Mouse (Mus musculus) MEL (cell line): ENCODE results near the gene Hpca.

Source experiments
- CHD1 ChIP-seq: IDR thresholded peaks from 2 replicates; pipeline ENCODE4 v1.6.1; 2012; ENCODE audit warnings: low read depth, mild to moderate bottlenecking, inconsistent platforms, low read length, improper control_type of control experiment
- CTCF ChIP-seq, 3 experiments: IDR thresholded peaks in 2 of 3; conservative IDR thresholded peaks in 1 of 3; 2 replicates each; pipeline ENCODE4 v1.5.1; 2011 to 2012; ENCODE audit warnings: low read length in 3 of 3, low read depth in 2 of 3, mild to moderate bottlenecking in 2 of 3, improper control_type of control experiment in 1 of 3, inconsistent platforms in 1 of 3, mixed read lengths in 1 of 3, moderate library complexity in 1 of 3; ENCODE audit not compliant: control insufficient read depth in 1 of 3, insufficient read depth in 1 of 3, poor library complexity in 1 of 3, severe bottlenecking in 1 of 3
- EP300 ChIP-seq, 2 experiments: IDR thresholded peaks; 2 replicates each; pipeline ENCODE4 v1.6.1; 2011; ENCODE audit warnings: improper control_type of control experiment in 2 of 2, low read length in 2 of 2, low read depth in 1 of 2, mild to moderate bottlenecking in 1 of 2
- GABPA ChIP-seq: IDR thresholded peaks from 2 replicates; pipeline ENCODE4 v1.6.1; 2012; ENCODE audit warnings: low read depth, mild to moderate bottlenecking, inconsistent platforms, low read length, improper control_type of control experiment, moderate library complexity
- GATA1 ChIP-seq: IDR thresholded peaks from 2 replicates; pipeline ENCODE4 v1.6.1; 2011; ENCODE audit warnings: low read depth, low read length, improper control_type of control experiment
- HCFC1 ChIP-seq: IDR thresholded peaks from 2 replicates; pipeline ENCODE4 v1.6.1; 2012; ENCODE audit warnings: low read depth, mild to moderate bottlenecking, inconsistent platforms, low read length, improper control_type of control experiment, moderate library complexity
- JUND ChIP-seq: IDR thresholded peaks from 2 replicates; pipeline ENCODE4 v1.6.1; 2011; ENCODE audit warnings: low read depth, mild to moderate bottlenecking, improper control_type of control experiment, low read length
- MAFK ChIP-seq: IDR thresholded peaks from 2 replicates; pipeline ENCODE4 v1.6.1; 2011; ENCODE audit warnings: low read depth, mild to moderate bottlenecking, low read length, improper control_type of control experiment, borderline replicate concordance
- MEF2A ChIP-seq: IDR thresholded peaks from 2 replicates; pipeline ENCODE4 v1.6.1; 2014; ENCODE audit warnings: low read depth, mild to moderate bottlenecking, inconsistent platforms, low read length, improper control_type of control experiment; ENCODE audit not compliant: poor library complexity, insufficient replicate concordance, severe bottlenecking; ENCODE audit errors: extremely low read depth
- TCF12 ChIP-seq: IDR thresholded peaks from 2 replicates; pipeline ENCODE4 v1.6.1; 2014; ENCODE audit warnings: low read depth, mild to moderate bottlenecking, inconsistent platforms, low read length, improper control_type of control experiment, moderate library complexity
- USF2 ChIP-seq, 2 experiments: IDR thresholded peaks; 2 replicates each; pipeline ENCODE4 v1.6.1; 2011 to 2012; ENCODE audit warnings: improper control_type of control experiment in 2 of 2, low read length in 2 of 2, borderline replicate concordance in 1 of 2, inconsistent platforms in 1 of 2, low read depth in 1 of 2, mild to moderate bottlenecking in 1 of 2; ENCODE audit not compliant: insufficient read depth in 1 of 2
- ZKSCAN1 ChIP-seq: IDR thresholded peaks from 2 replicates; pipeline ENCODE4 v1.6.1; 2012; ENCODE audit warnings: low read depth, mild to moderate bottlenecking, inconsistent platforms, low read length, improper control_type of control experiment, moderate library complexity
- ZNF384 ChIP-seq: IDR thresholded peaks from 2 replicates; pipeline ENCODE4 v1.6.1; 2012; ENCODE audit warnings: low read depth, mild to moderate bottlenecking, inconsistent platforms, low read length, improper control_type of control experiment

GRCm38 (mm10) chr4:129117720-129118510 is 3.9 kb downstream of the Hpca start:
- TF ChIP-seq TCF12 = no peak
- TF ChIP-seq GABPA = no peak
- TF ChIP-seq JUND = no peak
- TF ChIP-seq ZNF384 = no peak
- TF ChIP-seq USF2 (IDR thresholded peaks at IDR 0.05; ENCODE audit: borderline replicate concordance in 1 of 2, insufficient read depth in 1 of 2, low read depth in 1 of 2, low read length in 2 of 2) = no peak
- TF ChIP-seq MAFK = no peak
- no peak for TF ChIP-seq GATA1
- no peak for TF ChIP-seq CTCF (IDR thresholded peaks at IDR 0.05 in 2 of 3, conservative IDR thresholded peaks at IDR 0.05 in 1 of 3; ENCODE audit: control insufficient read depth in 1 of 3, insufficient read depth in 1 of 3, low read depth in 2 of 3, low read length in 3 of 3, poor library complexity in 1 of 3, severe bottlenecking in 1 of 3)
- TF ChIP-seq MEF2A = no peak
- TF ChIP-seq CHD1 = no peak
- TF ChIP-seq ZKSCAN1 = no peak
- no peak for TF ChIP-seq EP300 (IDR thresholded peaks at IDR 0.05; ENCODE audit: low read depth in 1 of 2, low read length in 2 of 2)
- no peak for TF ChIP-seq HCFC1
